Mouse (Mus musculus): ENCODE measurements around the gene Ccr10.

DNA sequence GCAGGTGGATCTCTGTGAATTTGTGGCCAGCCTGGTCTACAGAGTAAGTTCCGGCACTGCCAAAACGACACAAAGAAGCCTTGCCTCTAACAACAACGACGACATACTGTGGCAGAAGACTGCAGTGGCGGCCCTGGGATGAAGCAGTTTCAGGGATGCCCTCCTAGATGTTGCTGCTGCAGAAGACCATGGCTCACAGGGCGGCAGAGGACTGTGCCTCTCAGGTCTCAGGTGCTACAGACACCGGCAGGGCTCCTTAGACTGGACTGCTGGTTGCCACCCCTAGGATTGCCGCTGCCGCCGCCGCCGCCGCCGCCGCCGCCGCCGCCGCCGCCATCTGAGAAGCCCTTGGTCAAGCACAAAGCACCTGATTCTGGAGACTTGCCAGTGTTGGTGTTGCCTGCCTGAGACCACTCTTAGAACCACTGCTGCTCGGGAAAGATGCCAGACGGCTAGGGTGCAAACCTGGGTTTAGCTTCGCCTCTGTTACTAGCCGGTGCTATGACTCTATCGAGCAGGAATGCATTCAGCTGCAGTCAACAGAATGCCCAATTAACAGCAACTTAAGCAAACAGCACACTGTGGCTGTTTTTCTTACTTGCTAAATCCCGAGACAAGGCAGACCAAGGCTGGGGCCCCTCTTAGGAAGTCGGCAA is 35.0 kb downstream of the Ccr10 start:
- no peak for TF ChIP-seq CTCF (IDR thresholded peaks at IDR 0.05)
- TF ChIP-seq EP300 (IDR thresholded peaks at IDR 0.05) = no peak
